Mouse (Mus musculus) kidney, embryonic 15.5 days (tissue): ENCODE results near the gene Camta1. TPM values are rescaled to one million over a fixed set of nuclear protein-coding genes. Genes with fewer than 3 reads are reported as not detected.
A peak's percentile ranks its signal among the peaks of the same experiment; 100 is the strongest.
"Not testable (repeated sequence)": the region's sequence is repeated elsewhere in the genome, so short reads cannot be mapped to it uniquely, and the experiment has no call there.

Source experiments
- ATAC-seq: fragments of 200-750 bp; cut with Nextera tagmentation; replicated peaks from 2 replicates; pipeline ENCODE4 v1.8.0; 2017; ENCODE audit warnings: moderate TSS enrichment; ENCODE audit not compliant: low FRiP score
- H3K27ac ChIP-seq: fragments of 300-500 bp; sonication (generic); 2 replicates; pipeline ENCODE4 v1.5.1; 2015; ENCODE audit warnings: mild to moderate bottlenecking, inconsistent platforms
- H3K27me3 ChIP-seq: fragments of 300-500 bp; sonication (generic); 2 replicates; pipeline ENCODE4 v1.6.1; 2015; ENCODE audit warnings: inconsistent platforms
- H3K36me3 ChIP-seq: fragments of 300-500 bp; sonication (generic); 2 replicates; pipeline ENCODE4 v1.6.1; 2015; ENCODE audit warnings: inconsistent platforms
- H3K4me1 ChIP-seq: fragments of 300-500 bp; sonication (generic); 2 replicates; pipeline ENCODE4 v1.6.1; 2015; ENCODE audit warnings: inconsistent platforms
- H3K4me2 ChIP-seq: fragments of 300-500 bp; sonication (generic); 2 replicates; pipeline ENCODE4 v1.6.1; 2015; ENCODE audit warnings: moderate library complexity, mild to moderate bottlenecking, inconsistent platforms
- H3K4me3 ChIP-seq: fragments of 300-500 bp; sonication (generic); replicated peaks from 2 replicates; pipeline ENCODE4 v1.5.1; 2015; ENCODE audit warnings: mild to moderate bottlenecking, inconsistent platforms
- H3K9ac ChIP-seq: fragments of 300-500 bp; sonication (generic); 2 replicates; pipeline ENCODE4 v1.6.1; 2015; ENCODE audit warnings: mild to moderate bottlenecking, inconsistent platforms
- H3K9me3 ChIP-seq: fragments of 300-500 bp; sonication (generic); replicated peaks from 2 replicates; pipeline ENCODE4 v1.6.1; 2016; ENCODE audit warnings: inconsistent platforms
- WGBS: fragments of 180-500 bp; shearing (Covaris S2); methylation state at CpG from one replicate; pipeline ENCODE4 v1.1.7; 2015; ENCODE audit warnings: mixed read lengths; 5-methylcytosine and 5-hydroxymethylcytosine counted together
- polyA plus RNA-seq: library from polyadenylated mRNA; unstranded; fragments of >200 nt; fragmentation: Nextera tagmentation; extraction: Ambion mirVana; gene quantifications from 2 replicates; pipeline ENCODE4 v1.2.1, GENCODE M21; 2015

Camta1 gene
- polyA plus RNA-seq, 1 experiment from 2014 or later = 87.9 TPM

GRCm38 (mm10) chr4:150924308-150924707 lies 937.4 kb downstream of the Camta1 start:
- WGBS = 83% methylated on average over 13 of the region's 13 CpGs
- Histone ChIP-seq H3K4me1 (peaks cover 10% of the 10 kb centered on the region), H3K9me3 (no peaks in the 10 kb centered on the region), H3K4me3 (no peak overlapping the region), H3K9ac (no peak overlapping the region), H3K36me3 (no peaks in the 10 kb centered on the region), H3K4me2 (no peak overlapping the region), H3K27me3 (no peaks in the 10 kb centered on the region), H3K27ac (no peak overlapping the region)
- ATAC-seq = no peak

DNA sequence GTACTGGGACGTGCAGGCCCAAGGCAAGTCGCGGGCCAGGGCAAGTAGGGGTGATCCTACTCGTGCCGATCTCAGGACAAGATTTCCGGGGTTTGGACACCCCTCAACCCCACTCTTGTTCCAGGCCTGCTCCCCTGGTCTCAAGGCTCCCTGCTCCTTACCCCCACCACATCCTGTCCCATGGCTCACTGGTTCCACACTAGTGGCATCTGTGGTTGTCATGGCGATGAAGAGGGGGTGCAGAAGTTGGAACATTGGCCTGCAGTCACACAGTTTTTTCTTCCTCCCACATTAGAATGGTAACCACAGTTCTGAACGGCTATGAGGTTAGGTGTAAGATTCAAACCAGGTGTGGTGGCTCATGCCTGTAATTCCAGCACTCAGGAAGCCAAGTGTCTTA lies 940.5 kb downstream of the Camta1 start:
- Histone ChIP-seq H3K9ac (no peak overlapping the region), H3K27me3 (no peaks in the 10 kb centered on the region), H3K4me2 (no peak overlapping the region), H3K4me3 (no peak overlapping the region), H3K27ac (no peak overlapping the region), H3K36me3 (no peaks in the 10 kb centered on the region), H3K4me1 (peaks cover 10% of the 10 kb centered on the region), H3K9me3 (no peaks in the 10 kb centered on the region)
- 61% methylated on average over 8 of the region's 8 CpGs for WGBS
- ATAC-seq = 0 out of 2 replicates have a peak, but pooled peaks have one; percentile 10

DNA sequence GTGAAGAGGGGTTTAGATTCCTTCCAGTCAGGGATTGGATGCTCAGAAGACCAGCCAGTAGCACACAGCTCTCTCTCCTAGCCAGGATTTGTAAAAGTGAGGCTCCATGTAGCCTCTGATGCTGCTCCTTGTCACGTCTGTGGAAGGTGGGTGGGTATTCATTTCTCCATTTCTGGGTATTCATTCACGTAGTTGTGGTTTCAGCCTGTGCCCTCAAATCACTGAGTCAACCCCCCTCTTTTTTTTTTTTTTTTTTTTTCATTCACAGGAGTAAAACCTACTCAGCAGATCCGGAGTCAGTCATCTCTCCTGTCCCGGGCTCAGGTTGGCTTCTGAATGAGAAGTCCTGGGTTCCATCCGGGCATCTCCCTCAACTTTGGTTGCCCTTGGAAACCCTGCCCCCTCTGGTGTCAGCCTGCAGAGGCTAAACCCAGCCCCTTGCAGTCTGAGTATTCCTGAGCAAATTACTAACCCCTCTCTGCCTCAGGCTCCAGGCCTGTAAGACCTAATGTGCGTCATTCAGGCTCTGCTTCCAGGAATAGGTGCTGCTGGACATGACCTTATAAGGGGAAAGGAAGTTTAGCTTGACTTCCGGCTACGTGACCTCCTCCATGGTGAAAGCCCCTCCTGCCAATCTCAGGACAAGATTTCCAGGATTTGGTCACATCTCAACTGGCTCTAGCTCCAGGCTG lies 944.2 kb downstream of the Camta1 start:
- no peak overlapping the region for H3K4me2 ChIP-seq
- WGBS = 72% methylated on average over 8 of the region's 8 CpGs
- H3K9me3 ChIP-seq = no peaks in the 10 kb centered on the region
- H3K4me3 ChIP-seq = no peak overlapping the region
- H3K27me3 ChIP-seq = no peaks in the 10 kb centered on the region
- H3K36me3 ChIP-seq = no peaks in the 10 kb centered on the region
- peaks cover 31% of the 10 kb centered on the region for H3K4me1 ChIP-seq
- ATAC-seq = no peak
- H3K27ac ChIP-seq = no peak overlapping the region
- H3K9ac ChIP-seq = no peak overlapping the region

DNA sequence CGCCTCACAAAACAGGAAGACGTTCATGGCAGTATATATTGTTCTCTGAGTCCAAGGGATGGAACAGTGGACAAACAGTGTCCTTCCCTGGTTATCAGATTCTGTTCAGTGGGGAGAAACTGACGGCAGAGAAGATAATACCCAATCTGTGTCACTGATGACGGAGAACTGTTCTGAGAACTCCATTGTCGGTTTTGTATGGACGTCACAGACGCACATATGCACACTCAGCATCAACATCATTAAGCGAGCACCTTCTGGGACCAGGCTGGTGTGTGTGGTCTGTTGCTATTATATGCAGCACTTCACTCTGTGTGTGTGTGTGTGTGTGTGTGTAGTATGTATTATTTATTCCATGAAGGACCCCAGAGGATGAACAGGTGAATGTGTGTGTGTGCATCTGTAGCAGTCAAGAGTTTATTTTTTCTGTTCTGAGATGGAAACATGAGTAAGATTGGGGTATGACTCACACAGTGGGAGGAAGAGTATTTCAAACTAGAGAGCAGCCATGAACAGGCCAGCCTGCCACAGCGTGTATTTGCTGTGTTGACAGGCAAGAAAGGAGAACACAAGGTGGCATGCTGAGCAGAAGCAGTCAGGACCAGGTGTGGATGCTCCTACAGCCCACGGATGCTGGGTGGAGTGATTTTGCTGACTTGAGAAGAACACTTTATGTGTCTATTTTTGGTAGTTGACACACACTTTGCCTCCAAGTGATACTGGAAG lies 946.3 kb downstream of the Camta1 start:
- peak overlapping the region; percentile 73 for H3K4me3 ChIP-seq
- peaks cover 21% of the 10 kb centered on the region for H3K4me1 ChIP-seq
- peak overlapping the region; percentile 71 for H3K4me2 ChIP-seq
- H3K9me3 ChIP-seq = no peaks in the 10 kb centered on the region
- ATAC-seq = no peak
- no peaks in the 10 kb centered on the region for H3K36me3 ChIP-seq
- 56% methylated on average over 10 of the region's 10 CpGs for WGBS
- H3K9ac ChIP-seq = peak overlapping the region; percentile 65
- no peaks in the 10 kb centered on the region for H3K27me3 ChIP-seq
- peak overlapping the region; percentile 94 for H3K27ac ChIP-seq

- Histone ChIP-seq H3K27me3 (no peaks in the 10 kb centered on the region), H3K4me1 (peaks cover 26% of the 10 kb centered on the region), H3K9me3 (no peaks in the 10 kb centered on the region), H3K36me3 (no peaks in the 10 kb centered on the region), H3K27ac (peak within 1 kb of the TSS; percentile 94), H3K4me2 (peak within 1 kb of the TSS; percentile 71), H3K4me3 (peak within 1 kb of the TSS; percentile 73), H3K9ac (peak within 1 kb of the TSS; percentile 65)
- ATAC-seq = peak; percentile 81
- WGBS = under 1% methylated on average over 48 of the region's 48 CpGs
These were observed 947.4 kb downstream of the Camta1 start, which contains the start of the genes Park7 and Tnfrsf9 for GRCm38 (mm10) chr4:150914290-150914733. TSS of gene Park7 (minus strand) at chr4:150914437. TSS of gene Tnfrsf9 (plus strand) at chr4:150914562.

DNA sequence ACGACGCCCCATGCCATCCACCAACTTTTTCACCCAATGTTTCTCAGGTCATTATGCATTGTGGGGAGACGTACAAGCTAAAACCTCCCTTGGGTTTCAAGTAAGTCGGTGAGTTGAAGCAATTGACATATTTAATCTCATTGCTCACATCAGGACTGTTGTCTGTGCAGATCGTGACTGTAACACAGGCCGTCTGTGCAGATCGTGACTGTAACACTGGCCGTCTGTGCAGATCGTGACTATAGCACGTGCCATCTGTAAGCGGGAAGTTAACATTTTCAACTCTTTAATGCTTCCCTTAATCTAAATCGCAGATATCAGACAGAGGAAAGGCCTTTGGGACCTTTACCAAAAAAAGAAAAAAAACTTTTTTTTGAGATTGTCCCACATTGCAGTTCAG lies 947.9 kb downstream of the Camta1 start:
- H3K27me3 ChIP-seq = no peaks in the 10 kb centered on the region
- peak overlapping the region; percentile 65 for H3K9ac ChIP-seq
- H3K4me1 ChIP-seq = peaks cover 30% of the 10 kb centered on the region
- H3K9me3 ChIP-seq = no peaks in the 10 kb centered on the region
- peak overlapping the region; percentile 94 for H3K27ac ChIP-seq
- peak overlapping the region; percentile 71 for H3K4me2 ChIP-seq
- no peaks in the 10 kb centered on the region for H3K36me3 ChIP-seq
- WGBS = 16% methylated on average over 12 of the region's 12 CpGs
- no peak for ATAC-seq
- peak overlapping the region; percentile 73 for H3K4me3 ChIP-seq

- ATAC-seq = no peak
- Histone ChIP-seq H3K4me3 (peak overlapping the region; percentile 70), H3K4me1 (peaks cover 31% of the 10 kb centered on the region), H3K4me2 (peak overlapping the region; percentile 74), H3K27ac (peak overlapping the region; percentile 97), H3K9ac (no peak overlapping the region), H3K36me3 (peaks cover 16% of the 10 kb centered on the region), H3K9me3 (no peaks in the 10 kb centered on the region), H3K27me3 (no peaks in the 10 kb centered on the region)
- 84% methylated on average over 19 of the region's 19 CpGs for WGBS
These were observed 951.3 kb downstream of the Camta1 start for GRCm38 (mm10) chr4:150910164-150910951.

DNA sequence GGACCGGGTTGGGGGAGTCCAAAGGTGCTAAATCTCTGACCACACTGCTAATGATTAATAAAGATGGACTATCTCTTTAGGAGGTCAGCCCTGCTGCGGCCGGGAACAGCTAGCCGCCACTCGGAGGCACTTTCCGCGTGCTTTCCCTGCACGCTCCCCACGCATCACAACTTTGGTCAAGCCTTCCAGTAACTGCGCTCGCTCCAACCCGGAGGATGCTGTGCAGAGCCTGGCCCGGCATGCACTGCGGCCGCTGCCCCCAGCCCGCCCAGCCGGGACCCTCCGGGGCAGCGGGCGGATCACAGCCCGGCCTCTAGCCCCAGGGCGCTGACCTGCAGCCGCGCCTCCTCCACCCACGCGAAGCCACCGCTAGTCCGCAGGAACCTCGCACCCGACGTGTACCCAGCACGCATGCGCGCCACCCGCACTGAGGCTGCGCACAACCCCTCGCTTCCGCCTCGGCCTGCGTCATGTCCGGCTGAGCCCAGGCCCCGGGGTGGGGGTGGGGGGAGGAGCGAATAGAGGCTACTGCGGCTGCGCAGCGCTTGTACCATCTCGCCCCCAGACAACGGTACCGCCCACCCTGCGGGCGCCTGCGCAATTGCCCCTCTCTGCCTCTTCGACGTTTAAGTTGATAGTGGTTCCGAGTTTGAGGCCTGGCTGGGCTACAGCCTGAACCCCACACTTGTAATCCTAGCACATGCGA lies 952.1 kb downstream of the Camta1 start:
- Histone ChIP-seq H3K4me3 (peak overlapping the region; percentile 70), H3K9ac (peak overlapping the region; percentile 77), H3K4me1 (peaks cover 24% of the 10 kb centered on the region), H3K4me2 (peak overlapping the region; percentile 74), H3K27me3 (no peaks in the 10 kb centered on the region), H3K27ac (peak overlapping the region; percentile 97), H3K36me3 (peaks cover 22% of the 10 kb centered on the region), H3K9me3 (no peaks in the 10 kb centered on the region)
- under 1% methylated on average over 56 of the region's 56 CpGs for WGBS
- ATAC-seq = peak; percentile 91

GRCm38 (mm10) chr4:150908512-150908911 lies 953.2 kb downstream of the Camta1 start:
- not testable (repeated sequence) for H3K9me3 ChIP-seq, H3K27ac ChIP-seq, H3K9ac ChIP-seq, ATAC-seq, H3K27me3 ChIP-seq
- 79% methylated on average over 5 of the region's 5 CpGs for WGBS
- peak overlapping the region; percentile 70; the same call in 1 of the 2 replicates for H3K4me3 ChIP-seq
- H3K4me1 ChIP-seq = peaks cover 20% of the 10 kb centered on the region
- H3K36me3 ChIP-seq = peaks cover 30% of the 10 kb centered on the region
- H3K4me2 ChIP-seq = peak overlapping the region; percentile 74

GRCm38 (mm10) chr4:150907099-150907498 lies 954.6 kb downstream of the Camta1 start:
- H3K9me3 ChIP-seq = no peaks in the 10 kb centered on the region
- WGBS = 94% methylated on average over 8 of the region's 8 CpGs
- no peak for ATAC-seq

DNA sequence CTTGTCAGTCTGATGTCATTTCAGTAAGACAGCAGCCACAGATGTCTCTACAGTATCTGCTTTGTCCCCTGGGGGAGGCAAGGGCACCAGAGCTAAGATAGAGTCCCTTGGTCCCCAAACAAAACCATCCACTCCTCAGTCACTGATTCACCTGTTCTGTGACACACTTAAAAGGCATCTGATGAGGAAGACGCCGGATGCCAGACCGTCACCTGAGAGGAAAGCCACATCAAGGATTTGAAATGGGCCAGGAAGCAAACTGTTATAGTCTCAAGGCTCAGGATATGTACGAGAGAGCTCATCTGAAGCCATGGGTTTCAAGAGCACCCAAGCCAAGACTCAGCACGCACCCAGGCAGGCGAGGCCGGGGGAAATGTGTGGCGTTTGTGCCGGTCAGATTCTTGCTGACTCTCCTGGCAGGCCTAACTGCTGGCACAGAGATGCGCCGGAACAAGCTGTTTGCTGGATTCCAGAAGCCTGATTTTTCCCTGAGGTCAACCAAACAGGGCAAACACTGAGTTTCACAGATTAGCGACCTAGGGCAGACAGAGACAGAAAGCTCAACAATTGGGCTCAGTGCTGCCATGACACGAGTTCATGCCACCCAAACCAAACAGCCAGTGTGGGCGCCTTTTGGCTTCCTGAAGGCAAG lies 958.5 kb downstream of the Camta1 start:
- Histone ChIP-seq H3K4me1 (peaks cover 14% of the 10 kb centered on the region), H3K9me3 (no peaks in the 10 kb centered on the region), H3K4me3 (no peak overlapping the region), H3K4me2 (no peak overlapping the region), H3K36me3 (peaks cover 77% of the 10 kb centered on the region), H3K27ac (no peak overlapping the region), H3K9ac (no peak overlapping the region), H3K27me3 (no peaks in the 10 kb centered on the region)
- ATAC-seq = no peak
- whole genome bisulfite sequencing = 95% methylated on average over 14 of the region's 14 CpGs

More at GRCm38 (mm10) chr4:150907099-150907498, 954.6 kb downstream of the Camta1 start:
- Histone ChIP-seq H3K36me3 (peaks cover 44% of the 10 kb centered on the region), H3K9ac (no peak overlapping the region), H3K4me1 (peaks cover 17% of the 10 kb centered on the region), H3K4me2 (no peak overlapping the region), H3K27ac (no peak overlapping the region), H3K4me3 (no peak overlapping the region), H3K27me3 (no peaks in the 10 kb centered on the region)
